Mouse (Mus musculus) heart, postnatal 36 days (tissue): Measurements from ENCODE around the gene Kif26a. TPM values are rescaled to one million over a fixed set of nuclear protein-coding genes. Genes with fewer than 3 reads are reported as not detected.
A peak's percentile ranks its signal among the peaks of the same experiment; 100 is the strongest.

Experiments used
- DNase-seq, 2 experiments: peaks; one replicate each; pipeline ENCODE4 v3.0.0; 2021 to 2022
- intact Hi-C: fragments of 180-260 bp; cut with DNase I; formaldehyde crosslinking; loops from one replicate; pipeline ENCODE4 v1.15.1; 2025
- total RNA-seq, 2 experiments: library from RNA; stranded (reverse); gene quantifications; 2 replicates each; pipeline ENCODE4 v1.2.3; 2021

Gene Kif26a
- total RNA-seq, 2 experiments from 2014 or later, result 13.8 to 15.5 TPM

GRCm38 (mm10) chr12:112158246-112158645 is 12.2 kb downstream of the Kif26a start:
- intact Hi-C loops, result no loop called here

GRCm38 (mm10) chr12:112158784-112159183 is 12.8 kb downstream of the Kif26a start:
- intact Hi-C loops, result no loop called here
- no peak for DNase-seq

More at GRCm38 (mm10) chr12:112158246-112158645, 12.2 kb downstream of the Kif26a start:
- DNase-seq, result no peak

- intact Hi-C loops, result no loop called here
- no peak for DNase-seq
Observed at GRCm38 (mm10) chr12:112163981-112164839, 18.2 kb downstream of the Kif26a start.

GRCm38 (mm10) chr12:112164840-112165219 is 18.8 kb downstream of the Kif26a start:
- no peak for DNase-seq
- intact Hi-C loops, result no loop called here

GRCm38 (mm10) chr12:112169240-112169639 is 23.2 kb downstream of the Kif26a start:
- intact Hi-C loops, result no loop called here
- peak; percentile 65 to 67 for DNase-seq

GRCm38 (mm10) chr12:112170671-112171574 is 24.9 kb downstream of the Kif26a start:
- DNase-seq, result no peak
- intact Hi-C loops, result no loop called here

- no peak for DNase-seq
- intact Hi-C loops, result no loop called here
Observed at GRCm38 (mm10) chr12:112171657-112172056, 25.6 kb downstream of the Kif26a start.

GRCm38 (mm10) chr12:112172214-112172613 is 26.2 kb downstream of the Kif26a start:
- intact Hi-C loops, result no loop called here
- no peak for DNase-seq

GRCm38 (mm10) chr12:112177679-112178078 is 31.7 kb downstream of the Kif26a start:
- intact Hi-C loops, result no loop called here
- DNase-seq, result no peak

GRCm38 (mm10) chr12:112179687-112180086 is 33.7 kb downstream of the Kif26a start:
- DNase-seq, result no peak
- intact Hi-C loops, result no loop called here

GRCm38 (mm10) chr12:112181921-112182608 is 36.1 kb downstream of the Kif26a start:
- DNase-seq, result no peak
- intact Hi-C loops, result no loop called here

GRCm38 (mm10) chr12:112182609-112182955 is 36.6 kb downstream of the Kif26a start:
- intact Hi-C loops, result no loop called here
- peak; percentile 52 to 64 for DNase-seq

GRCm38 (mm10) chr12:112183675-112184074 is 37.7 kb downstream of the Kif26a start:
- DNase-seq, result peak; percentile 56 to 62
- intact Hi-C loops, result loop anchor here (1.0 kb wide), 1 partner anchor 35 kb away; no protein-coding TSS in a partner anchor

- intact Hi-C loops, result loop anchor here (1.0 kb wide), 1 partner anchor 36 kb away; no protein-coding TSS in a partner anchor
- peak; percentile 72 to 75 for DNase-seq
Observed at GRCm38 (mm10) chr12:112184390-112184789, 38.4 kb downstream of the Kif26a start.

GRCm38 (mm10) chr12:112186899-112187298 is 40.9 kb downstream of the Kif26a start:
- DNase-seq, result no peak
- intact Hi-C loops, result no loop called here

GRCm38 (mm10) chr12:112191753-112192152 is 45.7 kb downstream of the Kif26a start:
- intact Hi-C loops, result no loop called here

GRCm38 (mm10) chr12:112195019-112195418 is 49.0 kb downstream of the Kif26a start:
- intact Hi-C loops, result no loop called here
- no peak for DNase-seq

More at GRCm38 (mm10) chr12:112191753-112192152, 45.7 kb downstream of the Kif26a start:
- no peak for DNase-seq

GRCm38 (mm10) chr12:112196562-112196961 is 50.6 kb downstream of the Kif26a start:
- intact Hi-C loops, result no loop called here
- no peak for DNase-seq

GRCm38 (mm10) chr12:112199363-112199762 is 53.4 kb downstream of the Kif26a start:
- DNase-seq, result no peak
- intact Hi-C loops, result no loop called here

GRCm38 (mm10) chr12:112200045-112200444 is 54.0 kb downstream of the Kif26a start:
- DNase-seq, result no peak
- intact Hi-C loops, result loop anchor here (1.0 kb wide), 1 partner anchor 55 kb away; no protein-coding TSS in a partner anchor

- DNase-seq, result no peak
- intact Hi-C loops, result no loop called here
Observed at GRCm38 (mm10) chr12:112207163-112207562, 61.2 kb downstream of the Kif26a start.
